Mouse (Mus musculus) lung, embryonic 16.5 days (tissue): ENCODE measurements around the gene Tha1. TPM values are rescaled to one million over a fixed set of nuclear protein-coding genes. Genes with fewer than 3 reads are reported as not detected.
A peak's percentile ranks its signal among the peaks of the same experiment; 100 is the strongest.

Source experiments
- ATAC-seq: fragments of 200-750 bp; cut with Nextera tagmentation; 2 replicates; pipeline ENCODE4 v1.8.0; 2017; ENCODE audit warnings: low read depth, mild to moderate bottlenecking, moderate library complexity
- H3K27ac ChIP-seq: fragments of 300-500 bp; sonication (generic); 2 replicates; pipeline ENCODE4 v1.5.1; 2014; ENCODE audit warnings: mild to moderate bottlenecking, control low read depth, low read length
- H3K27me3 ChIP-seq: fragments of 300-500 bp; sonication (generic); 2 replicates; pipeline ENCODE4 v1.6.1; 2014; ENCODE audit warnings: low read depth, low read length, mixed read lengths; ENCODE audit not compliant: control insufficient read depth, insufficient read depth
- H3K36me3 ChIP-seq: fragments of 300-500 bp; sonication (generic); 2 replicates; pipeline ENCODE4 v1.6.1; 2014; ENCODE audit warnings: low read length; ENCODE audit not compliant: control insufficient read depth, insufficient read depth
- H3K4me1 ChIP-seq: fragments of 300-500 bp; sonication (generic); replicated peaks from 2 replicates; pipeline ENCODE4 v1.6.1; 2014; ENCODE audit warnings: low read length, mixed read lengths; ENCODE audit not compliant: control insufficient read depth, insufficient read depth
- H3K4me2 ChIP-seq: fragments of 300-500 bp; sonication (generic); 2 replicates; pipeline ENCODE4 v1.6.1; 2014; ENCODE audit warnings: low read depth, low read length, control low read depth
- H3K4me3 ChIP-seq: fragments of 300-500 bp; sonication (generic); 2 replicates; pipeline ENCODE4 v1.5.1; 2014; ENCODE audit warnings: mild to moderate bottlenecking, low read length, control low read depth
- H3K9ac ChIP-seq: fragments of 300-500 bp; sonication (generic); 2 replicates; pipeline ENCODE4 v1.6.1; 2014; ENCODE audit warnings: low read length, control low read depth
- H3K9me3 ChIP-seq: fragments of 300-500 bp; sonication (generic); 2 replicates; pipeline ENCODE4 v1.6.1; 2016; ENCODE audit warnings: low read length; ENCODE audit not compliant: control insufficient read depth
- WGBS: fragments of 180-500 bp; shearing (Covaris S2); extraction: QIAGEN DNeasy Blood & Tissue Kit; methylation state at CpG from one replicate; pipeline ENCODE4 v1.1.7; 2014; 5-methylcytosine and 5-hydroxymethylcytosine counted together
- polyA plus RNA-seq: library from polyadenylated mRNA; unstranded; fragments of >200 nt; fragmentation: Nextera tagmentation; extraction: Ambion mirVana; gene quantifications from 2 replicates; pipeline ENCODE4 v1.2.1, GENCODE M21; 2015

The Tha1 gene
- polyA plus RNA-seq, 1 experiment from 2014 or later: 4.6 TPM

GRCm38 (mm10) chr11:117902282-117902681 is 29.0 kb upstream of the Tha1 start:
- no peak for ATAC-seq

GRCm38 (mm10) chr11:117896533-117896932 is 23.3 kb upstream of the Tha1 start:
- H3K27me3 ChIP-seq: no peaks in the 10 kb centered on the region
- no peak for ATAC-seq
- peaks cover 1% of the 10 kb centered on the region; the same call in 1 of the 2 replicates for H3K4me1 ChIP-seq
- WGBS: 40% methylated on average over 2 of the region's 2 CpGs
- H3K4me2 ChIP-seq: no peak overlapping the region
- H3K9me3 ChIP-seq: no peaks in the 10 kb centered on the region
- H3K9ac ChIP-seq: no peak overlapping the region
- H3K4me3 ChIP-seq: no peak overlapping the region
- no peak overlapping the region for H3K27ac ChIP-seq
- H3K36me3 ChIP-seq: no peaks in the 10 kb centered on the region

More at GRCm38 (mm10) chr11:117902282-117902681, 29.0 kb upstream of the Tha1 start:
- Histone ChIP-seq H3K9ac (no peak overlapping the region), H3K27me3 (no peaks in the 10 kb centered on the region), H3K4me3 (no peak overlapping the region), H3K4me2 (no peak overlapping the region), H3K9me3 (no peaks in the 10 kb centered on the region), H3K27ac (no peak overlapping the region), H3K36me3 (no peaks in the 10 kb centered on the region), H3K4me1 (no peaks in the 10 kb centered on the region)
- WGBS: 66% methylated on average over 2 of the region's 2 CpGs

- no peak overlapping the region for H3K9ac ChIP-seq
- H3K27me3 ChIP-seq: no peaks in the 10 kb centered on the region
- H3K4me2 ChIP-seq: no peak overlapping the region
- no peaks in the 10 kb centered on the region for H3K9me3 ChIP-seq
- no peaks in the 10 kb centered on the region for H3K36me3 ChIP-seq
- 58% methylated on average over 10 of the region's 10 CpGs for WGBS
- H3K27ac ChIP-seq: no peak overlapping the region
- ATAC-seq: no peak
- H3K4me1 ChIP-seq: peaks cover 20% of the 10 kb centered on the region
- no peak overlapping the region for H3K4me3 ChIP-seq
Measured at GRCm38 (mm10) chr11:117894676-117895075, 21.4 kb upstream of the Tha1 start.

GRCm38 (mm10) chr11:117892199-117892598 is 18.9 kb upstream of the Tha1 start:
- H3K9me3 ChIP-seq: no peaks in the 10 kb centered on the region
- no peaks in the 10 kb centered on the region for H3K36me3 ChIP-seq
- no peak overlapping the region for H3K27ac ChIP-seq
- H3K4me2 ChIP-seq: no peak overlapping the region
- H3K4me1 ChIP-seq: peaks cover 31% of the 10 kb centered on the region
- no peak overlapping the region for H3K9ac ChIP-seq
- ATAC-seq: no peak
- no peak overlapping the region for H3K4me3 ChIP-seq
- 49% methylated on average over 6 of the region's 6 CpGs for WGBS
- peaks cover 5% of the 10 kb centered on the region; the same call in 1 of the 2 replicates for H3K27me3 ChIP-seq

- peaks cover 31% of the 10 kb centered on the region for H3K4me1 ChIP-seq
- H3K9ac ChIP-seq: no peak overlapping the region; the same call in 1 of the 2 replicates
- no peak overlapping the region for H3K4me2 ChIP-seq
- H3K27ac ChIP-seq: no peak overlapping the region
- H3K27me3 ChIP-seq: peaks cover 5% of the 10 kb centered on the region; the same call in 1 of the 2 replicates
- no peak overlapping the region for H3K4me3 ChIP-seq
- H3K36me3 ChIP-seq: no peaks in the 10 kb centered on the region
- H3K9me3 ChIP-seq: no peaks in the 10 kb centered on the region
- WGBS: 82% methylated on average over 19 of the region's 19 CpGs
- no peak for ATAC-seq
Measured at GRCm38 (mm10) chr11:117891581-117892175, 18.4 kb upstream of the Tha1 start.

- H3K4me1 ChIP-seq: peaks cover 31% of the 10 kb centered on the region
- H3K27ac ChIP-seq: no peak overlapping the region
- 27% methylated on average over 13 of the region's 13 CpGs for WGBS
Measured at GRCm38 (mm10) chr11:117890519-117891282, 17.4 kb upstream of the Tha1 start.

GRCm38 (mm10) chr11:117889887-117890340 is 16.6 kb upstream of the Tha1 start:
- Histone ChIP-seq H3K27me3 (peaks cover 5% of the 10 kb centered on the region; the same call in 1 of the 2 replicates), H3K4me2 (peak overlapping the region; percentile 44), H3K4me3 (no peak overlapping the region), H3K9me3 (no peaks in the 10 kb centered on the region), H3K27ac (no peak overlapping the region), H3K9ac (peak overlapping the region; percentile 51), H3K36me3 (no peaks in the 10 kb centered on the region), H3K4me1 (peaks cover 31% of the 10 kb centered on the region)
- WGBS: 19% methylated on average over 11 of the region's 11 CpGs
- ATAC-seq: peak; percentile 18; the same call in 1 of the 2 replicates

More at GRCm38 (mm10) chr11:117890519-117891282, 17.4 kb upstream of the Tha1 start:
- peak overlapping the region; percentile 16; the same call in 1 of the 2 replicates for H3K4me2 ChIP-seq
- H3K36me3 ChIP-seq: no peaks in the 10 kb centered on the region
- H3K9me3 ChIP-seq: no peaks in the 10 kb centered on the region
- no peak overlapping the region for H3K4me3 ChIP-seq
- ATAC-seq: peak; percentile 41
- peaks cover 5% of the 10 kb centered on the region; the same call in 1 of the 2 replicates for H3K27me3 ChIP-seq
- H3K9ac ChIP-seq: peak overlapping the region; percentile 48

GRCm38 (mm10) chr11:117888853-117889822 is 15.9 kb upstream of the Tha1 start:
- WGBS: 13% methylated on average over 33 of the region's 33 CpGs
- Histone ChIP-seq H3K4me3 (peak overlapping the region; percentile 14), H3K4me2 (peak overlapping the region; percentile 44), H3K4me1 (peaks cover 31% of the 10 kb centered on the region), H3K27me3 (peaks cover 5% of the 10 kb centered on the region; the same call in 1 of the 2 replicates), H3K27ac (no peak overlapping the region), H3K36me3 (no peaks in the 10 kb centered on the region), H3K9me3 (no peaks in the 10 kb centered on the region), H3K9ac (peak overlapping the region; percentile 51)
- ATAC-seq: peak; percentile 48; the same call in 1 of the 2 replicates
